Mouse (Mus musculus) E14TG2a.4 (cell line): ENCODE data around the gene Ar.
A peak's percentile ranks its signal among the peaks of the same experiment; 100 is the strongest.

Source experiments
- H3K27me3 ChIP-seq: 2 replicates; pipeline ENCODE4 v1.6.1; 2014; ENCODE audit warnings: low read length, control low read depth; ENCODE audit not compliant: insufficient read depth
- H3K36me3 ChIP-seq: 2 replicates; pipeline ENCODE4 v1.6.1; 2014; ENCODE audit warnings: low read length, control low read depth; ENCODE audit not compliant: insufficient read depth
- H3K4me1 ChIP-seq: replicated peaks from 2 replicates; pipeline ENCODE4 v1.6.1; 2014; ENCODE audit warnings: low read depth, low read length, control low read depth
- H3K4me3 ChIP-seq: replicated peaks from 2 replicates; pipeline ENCODE4 v1.5.1; 2014; ENCODE audit warnings: mild to moderate bottlenecking, low read length
- H3K9me3 ChIP-seq: 2 replicates; pipeline ENCODE4 v1.6.1; 2014; ENCODE audit warnings: low read length, control low read depth
- CTCF ChIP-seq: conservative IDR thresholded peaks from 2 replicates; pipeline ENCODE4 v1.5.1; 2014; ENCODE audit warnings: low read length
- NANOG ChIP-seq: IDR thresholded peaks from 2 replicates; pipeline ENCODE4 v1.6.1; 2014; ENCODE audit warnings: borderline replicate concordance, low read length, mixed read lengths
- POU5F1 ChIP-seq: IDR thresholded peaks from 2 replicates; pipeline ENCODE4 v1.6.1; 2014; ENCODE audit warnings: low read length, borderline replicate concordance

The Ar gene

DNA sequence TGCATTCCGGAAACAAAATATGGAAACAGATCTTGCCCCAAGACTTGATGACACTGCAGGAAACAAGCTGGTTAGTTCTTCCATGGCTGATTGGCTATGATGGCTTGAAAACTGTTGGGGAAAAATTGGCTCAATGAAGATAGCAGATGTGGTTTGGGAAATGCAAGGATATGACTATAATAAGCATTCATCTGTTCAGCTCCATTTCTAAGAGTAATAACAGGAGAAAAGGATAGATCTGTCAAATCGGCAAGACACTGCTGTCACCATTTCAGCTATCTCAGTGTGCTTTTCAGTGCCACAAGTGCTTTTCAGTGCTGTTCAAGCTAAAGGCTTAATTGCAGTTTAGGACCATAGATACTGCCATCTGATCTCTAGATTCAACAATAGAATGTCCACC is 96.5 kb downstream of the Ar start:
- H3K9me3 ChIP-seq, result no peaks in the 10 kb centered on the region
- TF ChIP-seq POU5F1 (no peak), NANOG (no peak), CTCF (no peak)
- no peaks in the 10 kb centered on the region for H3K36me3 ChIP-seq
- no peaks in the 10 kb centered on the region for H3K4me1 ChIP-seq
- no peaks in the 10 kb centered on the region for H3K27me3 ChIP-seq
- no peak overlapping the region for H3K4me3 ChIP-seq

DNA sequence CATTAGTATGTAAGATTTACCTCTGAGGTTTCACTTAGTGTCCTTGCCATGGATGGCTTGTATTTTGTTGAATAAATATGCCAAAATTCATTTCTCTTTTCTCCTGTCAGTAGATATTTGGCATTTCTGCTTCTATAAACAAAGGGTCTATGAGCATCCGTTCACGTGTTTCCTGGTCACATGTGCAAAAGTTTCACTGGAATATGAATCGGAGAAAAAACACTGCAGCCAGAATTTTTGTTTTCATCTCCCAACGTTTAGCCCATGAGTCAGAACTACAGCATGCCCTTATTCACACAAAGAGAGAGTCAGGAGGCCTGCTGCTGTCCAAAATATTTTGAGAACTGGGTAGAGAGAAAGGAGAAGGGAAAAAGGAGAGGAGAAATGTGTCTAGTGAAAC is 99.8 kb downstream of the Ar start:
- no peaks in the 10 kb centered on the region for H3K9me3 ChIP-seq
- H3K36me3 ChIP-seq, result no peaks in the 10 kb centered on the region
- TF ChIP-seq CTCF (no peak), POU5F1 (no peak), NANOG (no peak)
- peaks cover 14% of the 10 kb centered on the region for H3K4me1 ChIP-seq
- no peaks in the 10 kb centered on the region for H3K27me3 ChIP-seq
- H3K4me3 ChIP-seq, result no peak overlapping the region

GRCm38 (mm10) chrX:98259620-98260019 is 111.1 kb downstream of the Ar start:
- no peaks in the 10 kb centered on the region for H3K27me3 ChIP-seq
- H3K4me1 ChIP-seq, result no peaks in the 10 kb centered on the region
- H3K36me3 ChIP-seq, result no peaks in the 10 kb centered on the region
- no peaks in the 10 kb centered on the region for H3K9me3 ChIP-seq
- TF ChIP-seq POU5F1 (no peak), NANOG (no peak), CTCF (no peak)
- H3K4me3 ChIP-seq, result no peak overlapping the region

- TF ChIP-seq CTCF, result no peak
- no peak for TF ChIP-seq POU5F1
- no peak for TF ChIP-seq NANOG
- Histone ChIP-seq H3K9me3 (no peaks in the 10 kb centered on the region), H3K27me3 (no peaks in the 10 kb centered on the region), H3K4me3 (no peak overlapping the region), H3K36me3 (no peaks in the 10 kb centered on the region), H3K4me1 (no peaks in the 10 kb centered on the region)
These were observed 117.2 kb downstream of the Ar start for GRCm38 (mm10) chrX:98265755-98266154.

GRCm38 (mm10) chrX:98271361-98271760 is 122.8 kb downstream of the Ar start:
- no peaks in the 10 kb centered on the region for H3K9me3 ChIP-seq
- TF ChIP-seq CTCF, result no peak
- no peaks in the 10 kb centered on the region for H3K4me1 ChIP-seq
- H3K27me3 ChIP-seq, result no peaks in the 10 kb centered on the region
- no peak overlapping the region for H3K4me3 ChIP-seq
- H3K36me3 ChIP-seq, result no peaks in the 10 kb centered on the region

DNA sequence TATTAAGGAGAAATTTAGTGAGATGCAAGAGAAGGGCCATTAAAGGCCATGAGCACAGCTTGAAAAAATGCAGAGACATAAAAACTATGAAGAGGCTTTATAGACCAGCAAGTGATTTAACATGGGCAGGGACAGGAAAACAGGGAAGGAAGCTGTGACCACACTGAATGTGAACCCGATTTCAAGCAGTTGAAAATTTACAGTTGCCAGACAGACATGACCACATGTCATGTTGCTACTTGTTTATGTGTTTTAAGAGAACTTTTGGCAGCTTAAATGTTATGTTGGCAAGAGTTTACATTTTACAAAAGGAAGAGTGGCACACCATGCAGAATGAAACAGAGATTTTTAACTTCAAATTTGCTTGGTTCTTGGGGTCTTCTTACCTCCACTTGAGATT is 143.2 kb downstream of the Ar start:
- Histone ChIP-seq H3K27me3 (no peaks in the 10 kb centered on the region), H3K4me3 (no peak overlapping the region), H3K4me1 (no peaks in the 10 kb centered on the region), H3K36me3 (no peaks in the 10 kb centered on the region), H3K9me3 (no peaks in the 10 kb centered on the region)
- no peak for TF ChIP-seq NANOG
- no peak for TF ChIP-seq POU5F1
- TF ChIP-seq CTCF, result no peak

DNA sequence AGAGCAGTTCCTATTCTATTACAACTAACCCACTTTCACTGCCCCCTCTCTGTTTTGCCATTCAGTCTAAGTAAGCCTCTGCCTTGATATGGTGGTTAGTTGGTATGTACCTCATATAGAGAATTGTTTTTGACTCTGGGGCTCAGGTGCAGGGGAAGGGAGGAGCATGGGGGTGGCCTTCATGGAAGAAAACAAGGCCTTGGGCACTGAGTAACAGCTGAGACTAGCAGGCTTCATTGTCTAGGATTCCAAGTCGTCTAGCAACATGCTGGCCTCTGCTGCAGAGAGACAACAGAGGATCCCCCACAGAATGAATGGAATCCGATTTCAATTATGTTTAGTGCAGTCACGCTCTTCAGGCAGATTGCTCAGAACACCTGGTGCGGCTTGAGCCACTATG is 152.1 kb downstream of the Ar start:
- H3K4me3 ChIP-seq, result no peak overlapping the region
- no peaks in the 10 kb centered on the region for H3K36me3 ChIP-seq
- TF ChIP-seq POU5F1 (no peak), NANOG (no peak), CTCF (no peak)
- H3K4me1 ChIP-seq, result no peaks in the 10 kb centered on the region
- H3K27me3 ChIP-seq, result no peaks in the 10 kb centered on the region
- H3K9me3 ChIP-seq, result no peaks in the 10 kb centered on the region

DNA sequence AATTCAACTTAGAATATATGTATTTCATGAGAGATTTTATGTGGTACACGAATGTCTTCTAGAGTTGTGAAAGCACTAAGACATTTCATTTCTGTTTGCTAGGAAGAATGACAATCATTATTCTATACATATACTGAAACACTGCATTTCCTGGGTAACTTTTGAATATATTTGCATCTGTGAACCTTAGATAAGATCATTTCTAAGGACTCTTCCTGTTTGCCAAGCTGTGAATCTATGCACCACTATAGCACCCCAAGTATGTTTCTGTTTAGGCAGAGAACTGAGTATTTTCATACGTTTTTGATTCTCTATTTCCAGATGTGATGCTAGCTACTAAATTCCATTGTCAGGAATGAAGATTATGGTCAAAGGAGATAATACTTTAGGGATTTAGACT is 153.4 kb downstream of the Ar start:
- no peaks in the 10 kb centered on the region for H3K27me3 ChIP-seq
- H3K4me1 ChIP-seq, result no peaks in the 10 kb centered on the region
- H3K4me3 ChIP-seq, result no peak overlapping the region
- H3K9me3 ChIP-seq, result no peaks in the 10 kb centered on the region
- TF ChIP-seq POU5F1, result no peak
- TF ChIP-seq NANOG, result no peak
- TF ChIP-seq CTCF, result no peak
- no peaks in the 10 kb centered on the region for H3K36me3 ChIP-seq

- Histone ChIP-seq H3K4me1 (no peaks in the 10 kb centered on the region; the same call in 1 of the 2 replicates), H3K27me3 (no peaks in the 10 kb centered on the region), H3K4me3 (no peak overlapping the region), H3K9me3 (no peaks in the 10 kb centered on the region), H3K36me3 (no peaks in the 10 kb centered on the region)
- no peak for TF ChIP-seq CTCF
- no peak for TF ChIP-seq POU5F1
- TF ChIP-seq NANOG, result no peak
These were observed 167.4 kb downstream of the Ar start for GRCm38 (mm10) chrX:98315961-98316360.

DNA sequence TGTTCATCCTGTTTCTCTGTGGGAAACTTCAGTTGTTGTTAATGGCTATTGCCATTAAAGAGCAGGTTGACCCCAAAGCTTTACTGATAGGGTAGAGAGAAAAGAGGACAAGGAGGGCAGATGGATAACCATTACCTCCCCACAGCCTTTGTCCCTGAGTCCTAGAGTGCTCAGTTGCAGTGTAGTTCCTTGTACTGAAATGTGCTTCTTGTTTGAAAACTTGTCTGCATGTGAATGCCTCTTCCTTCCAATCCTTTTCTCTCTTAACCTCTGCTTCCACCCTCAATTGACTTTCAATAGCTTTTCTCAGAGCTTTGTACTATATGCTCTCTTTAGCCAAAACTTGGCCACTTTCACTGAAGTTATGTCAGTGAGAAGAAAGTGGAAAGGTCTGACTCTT is 168.9 kb downstream of the Ar start:
- TF ChIP-seq CTCF (no peak), POU5F1 (no peak; the same call in 1 of the 2 replicates), NANOG (peak; percentile 58; the same call in 1 of the 2 replicates)
- no peaks in the 10 kb centered on the region for H3K36me3 ChIP-seq
- no peaks in the 10 kb centered on the region; the same call in 1 of the 2 replicates for H3K4me1 ChIP-seq
- no peaks in the 10 kb centered on the region for H3K9me3 ChIP-seq
- no peak overlapping the region for H3K4me3 ChIP-seq
- no peaks in the 10 kb centered on the region for H3K27me3 ChIP-seq
